Mouse (Mus musculus): Measurements from ENCODE around the gene Itgb8. TPM values are rescaled to one million over a fixed set of nuclear protein-coding genes. Genes with fewer than 3 reads are reported as not detected.

Gene Itgb8
- total RNA-seq (2014; rRNA removed; ENCODE audit: low replicate concordance) (4.7 and 6.0 TPM in 2 replicates), polyA plus RNA-seq (2015; fragmentation: Nextera tagmentation; extraction: Ambion mirVana) (1.2 and 1.3 TPM in 2 replicates)

GRCm38 (mm10) chr12:119238696-119239415 lies at the start of gene Itgb8:
Gene Itgb8, minus strand, starts transcription at chr12:119238802.
- peak within 1 kb of the TSS; percentile 76 for H3K27ac ChIP-seq (ENCODE audit: low read depth)
- no peaks in the 10 kb centered on the region for H3K9me3 ChIP-seq (replicated peaks; ENCODE audit: control insufficient read depth, low read length)
- H3K4me1 ChIP-seq (ENCODE audit: control insufficient read depth, insufficient read depth), result no peaks in the 10 kb centered on the region
- no peak for TF ChIP-seq EP300 (IDR thresholded peaks at IDR 0.05; ENCODE audit: low read depth)
- TF ChIP-seq CTCF (IDR thresholded peaks at IDR 0.05; ENCODE audit: low read depth), result no peak
- H3K27me3 ChIP-seq (ENCODE audit: control insufficient read depth, insufficient read depth, low read length), result peaks cover 6% of the 10 kb centered on the region; the same call in 1 of the 2 replicates
- DNase-seq (ENCODE audit: low spot score) (peak; percentile 81), ATAC-seq (ENCODE audit: insufficient read depth, low read depth) (peak; percentile 95)
- peak within 1 kb of the TSS; percentile 62 for H3K9ac ChIP-seq (replicated peaks; ENCODE audit: low read depth, low read length)
- H3K4me2 ChIP-seq (ENCODE audit: low read depth, low read length), result peak within 1 kb of the TSS; percentile 97
- WGBS, result 2% methylated on average over 29 of the region's 29 CpGs
- H3K4me3 ChIP-seq (ENCODE audit: low read depth, low read length), result peak within 1 kb of the TSS; percentile 67
- no peaks in the 10 kb centered on the region for H3K36me3 ChIP-seq (replicated peaks; ENCODE audit: control insufficient read depth, insufficient read depth, low read length)

DNA sequence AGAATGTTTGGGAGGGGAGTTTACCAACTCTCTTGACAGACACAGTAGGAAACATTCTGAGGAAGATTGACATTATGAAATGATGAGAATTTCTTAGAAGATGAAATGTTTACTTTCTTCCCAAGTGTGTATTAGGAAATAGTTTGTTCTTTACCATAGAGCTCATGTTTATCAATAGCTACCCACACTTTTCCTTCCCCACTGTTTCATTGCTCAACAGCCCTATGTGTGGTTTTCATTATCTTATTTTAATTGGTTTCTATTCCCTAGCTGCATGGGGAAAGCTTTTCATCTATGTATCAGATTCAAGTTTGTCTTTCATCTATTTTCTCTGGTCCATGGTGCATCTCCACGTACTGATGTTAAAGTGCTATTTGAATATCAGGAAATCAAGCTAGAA lies 37.7 kb upstream of the Itgb8 start:
- no peaks in the 10 kb centered on the region for H3K36me3 ChIP-seq (replicated peaks; ENCODE audit: control insufficient read depth, insufficient read depth, low read length)
- no peak overlapping the region for H3K4me2 ChIP-seq (ENCODE audit: low read depth, low read length)
- ATAC-seq (ENCODE audit: insufficient read depth, low read depth), result no peak
- H3K4me1 ChIP-seq (ENCODE audit: control insufficient read depth, insufficient read depth), result no peaks in the 10 kb centered on the region
- no peak for DNase-seq (ENCODE audit: low spot score)
- no peaks in the 10 kb centered on the region for H3K27me3 ChIP-seq (ENCODE audit: control insufficient read depth, insufficient read depth, low read length)
- 69% methylated on average over 1 of the region's 1 CpGs for WGBS
- H3K27ac ChIP-seq (ENCODE audit: low read depth), result no peak overlapping the region
- TF ChIP-seq EP300 (IDR thresholded peaks at IDR 0.05; ENCODE audit: low read depth), result no peak
- TF ChIP-seq CTCF (IDR thresholded peaks at IDR 0.05; ENCODE audit: low read depth), result no peak
- no peaks in the 10 kb centered on the region for H3K9me3 ChIP-seq (replicated peaks; ENCODE audit: control insufficient read depth, low read length)
- H3K4me3 ChIP-seq (ENCODE audit: low read depth, low read length), result no peak overlapping the region
- no peak overlapping the region for H3K9ac ChIP-seq (replicated peaks; ENCODE audit: low read depth, low read length)

GRCm38 (mm10) chr12:119273605-119274004 lies 35.0 kb upstream of the Itgb8 start:
- no peak for TF ChIP-seq CTCF (IDR thresholded peaks at IDR 0.05; ENCODE audit: low read depth)
- no peak for TF ChIP-seq EP300 (IDR thresholded peaks at IDR 0.05; ENCODE audit: low read depth)
- Histone ChIP-seq H3K4me1 (ENCODE audit: control insufficient read depth, insufficient read depth) (no peaks in the 10 kb centered on the region), H3K4me3 (ENCODE audit: low read depth, low read length) (no peak overlapping the region), H3K36me3 (replicated peaks; ENCODE audit: control insufficient read depth, insufficient read depth, low read length) (no peaks in the 10 kb centered on the region), H3K9me3 (replicated peaks; ENCODE audit: control insufficient read depth, low read length) (no peaks in the 10 kb centered on the region), H3K27ac (ENCODE audit: low read depth) (no peak overlapping the region), H3K9ac (replicated peaks; ENCODE audit: low read depth, low read length) (no peak overlapping the region), H3K4me2 (ENCODE audit: low read depth, low read length) (no peak overlapping the region), H3K27me3 (ENCODE audit: control insufficient read depth, insufficient read depth, low read length) (no peaks in the 10 kb centered on the region)
- WGBS, result 24% methylated on average over 1 of the region's 1 CpGs
- no peak for DNase-seq (ENCODE audit: low spot score)
- ATAC-seq (ENCODE audit: insufficient read depth, low read depth), result no peak

- Histone ChIP-seq H3K27me3 (ENCODE audit: control insufficient read depth, insufficient read depth, low read length) (no peaks in the 10 kb centered on the region), H3K4me3 (ENCODE audit: low read depth, low read length) (no peak overlapping the region), H3K9ac (replicated peaks; ENCODE audit: low read depth, low read length) (no peak overlapping the region), H3K4me1 (ENCODE audit: control insufficient read depth, insufficient read depth) (no peaks in the 10 kb centered on the region), H3K36me3 (replicated peaks; ENCODE audit: control insufficient read depth, insufficient read depth, low read length) (no peaks in the 10 kb centered on the region), H3K9me3 (replicated peaks; ENCODE audit: control insufficient read depth, low read length) (no peaks in the 10 kb centered on the region), H3K27ac (ENCODE audit: low read depth) (no peak overlapping the region), H3K4me2 (ENCODE audit: low read depth, low read length) (no peak overlapping the region)
- DNase-seq (ENCODE audit: low spot score), result no peak
- WGBS, result 73% methylated on average over 1 of the region's 1 CpGs
- no peak for TF ChIP-seq CTCF (IDR thresholded peaks at IDR 0.05; ENCODE audit: low read depth)
- no peak for TF ChIP-seq EP300 (IDR thresholded peaks at IDR 0.05; ENCODE audit: low read depth)
- no peak for ATAC-seq (ENCODE audit: insufficient read depth, low read depth)
Measured at GRCm38 (mm10) chr12:119271964-119272363, 33.4 kb upstream of the Itgb8 start.

DNA sequence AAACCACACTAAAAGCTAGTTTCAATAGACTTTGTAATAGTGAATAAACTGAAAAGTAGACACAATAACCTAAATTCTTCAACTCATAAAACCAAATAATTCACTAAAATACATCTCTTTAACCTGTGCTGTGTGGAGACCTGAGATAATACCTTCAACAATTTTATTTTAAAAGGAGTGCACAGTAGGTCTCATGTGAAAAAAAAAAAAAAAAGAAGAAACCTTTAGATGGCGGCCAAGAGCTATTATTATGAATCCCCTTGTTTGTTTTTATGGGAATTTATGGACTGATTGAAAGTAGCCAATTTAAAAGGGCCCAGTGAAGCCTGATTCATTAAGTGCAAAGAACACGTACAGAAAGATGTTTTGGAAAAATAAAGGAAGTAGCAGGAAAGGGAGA lies 31.4 kb upstream of the Itgb8 start:
- Histone ChIP-seq H3K36me3 (replicated peaks; ENCODE audit: control insufficient read depth, insufficient read depth, low read length) (no peaks in the 10 kb centered on the region), H3K9ac (replicated peaks; ENCODE audit: low read depth, low read length) (no peak overlapping the region), H3K9me3 (replicated peaks; ENCODE audit: control insufficient read depth, low read length) (no peaks in the 10 kb centered on the region), H3K4me3 (ENCODE audit: low read depth, low read length) (no peak overlapping the region), H3K4me2 (ENCODE audit: low read depth, low read length) (no peak overlapping the region), H3K4me1 (ENCODE audit: control insufficient read depth, insufficient read depth) (no peaks in the 10 kb centered on the region), H3K27me3 (ENCODE audit: control insufficient read depth, insufficient read depth, low read length) (no peaks in the 10 kb centered on the region), H3K27ac (ENCODE audit: low read depth) (no peak overlapping the region)
- no peak for ATAC-seq (ENCODE audit: insufficient read depth, low read depth)
- WGBS, result 73% methylated on average over 2 of the region's 2 CpGs
- DNase-seq (ENCODE audit: low spot score), result no peak
- TF ChIP-seq CTCF (IDR thresholded peaks at IDR 0.05; ENCODE audit: low read depth) (no peak), EP300 (IDR thresholded peaks at IDR 0.05; ENCODE audit: low read depth) (no peak)

GRCm38 (mm10) chr12:119268723-119269122 lies 30.1 kb upstream of the Itgb8 start:
- Histone ChIP-seq H3K4me2 (ENCODE audit: low read depth, low read length) (no peak overlapping the region), H3K4me1 (ENCODE audit: control insufficient read depth, insufficient read depth) (no peaks in the 10 kb centered on the region), H3K27ac (ENCODE audit: low read depth) (no peak overlapping the region), H3K36me3 (replicated peaks; ENCODE audit: control insufficient read depth, insufficient read depth, low read length) (no peaks in the 10 kb centered on the region), H3K4me3 (ENCODE audit: low read depth, low read length) (no peak overlapping the region), H3K27me3 (ENCODE audit: control insufficient read depth, insufficient read depth, low read length) (no peaks in the 10 kb centered on the region), H3K9me3 (replicated peaks; ENCODE audit: control insufficient read depth, low read length) (no peaks in the 10 kb centered on the region), H3K9ac (replicated peaks; ENCODE audit: low read depth, low read length) (no peak overlapping the region)
- ATAC-seq (ENCODE audit: insufficient read depth, low read depth) (no peak), DNase-seq (ENCODE audit: low spot score) (no peak)
- TF ChIP-seq EP300 (IDR thresholded peaks at IDR 0.05; ENCODE audit: low read depth), result no peak
- no peak for TF ChIP-seq CTCF (IDR thresholded peaks at IDR 0.05; ENCODE audit: low read depth)
- 74% methylated on average over 1 of the region's 1 CpGs for WGBS

All from heart, postnatal 0 days (tissue).